Mouse (Mus musculus) CH12.LX (cell line): Measurements from ENCODE around the gene Cntrl. TPM values are rescaled to one million over a fixed set of nuclear protein-coding genes. Genes with fewer than 3 reads are reported as not detected.
A peak's percentile ranks its signal among the peaks of the same experiment; 100 is the strongest.

Experiments used
- DNase-seq: peaks from one replicate; pipeline ENCODE4 v3.0.0-alpha.2; 2013; ENCODE audit errors: extremely low read depth
- H3K27ac ChIP-seq: 2 replicates; pipeline ENCODE4 v1.5.1; 2012; ENCODE audit warnings: low read depth, mild to moderate bottlenecking, control low read depth, moderate library complexity; ENCODE audit not compliant: insufficient read depth
- H3K27me3 ChIP-seq: replicated peaks from 2 replicates; pipeline ENCODE3; 2012; ENCODE audit warnings: inconsistent platforms
- H3K36me3 ChIP-seq, 2 experiments: replicated peaks in 1 of 2; 2 replicates each; pipeline versions ENCODE3 to v1.6.1; 2012; ENCODE audit warnings: inconsistent platforms in 1 of 2, low read length in 1 of 2, mild to moderate bottlenecking in 1 of 2, mixed read lengths in 1 of 2, moderate library complexity in 1 of 2; ENCODE audit not compliant: control insufficient read depth in 1 of 2, insufficient read depth in 1 of 2
- H3K4me1 ChIP-seq, 2 experiments: 2 replicates each; pipeline ENCODE4 v1.6.1; 2012; ENCODE audit warnings: inconsistent platforms in 1 of 2, moderate library complexity in 1 of 2; ENCODE audit not compliant: insufficient read depth in 2 of 2, control insufficient read depth in 1 of 2
- H3K4me2 ChIP-seq: 2 replicates; pipeline ENCODE4 v1.6.1; 2012; ENCODE audit warnings: low read depth, mild to moderate bottlenecking, control low read depth; ENCODE audit not compliant: poor library complexity, insufficient read depth, severe bottlenecking
- H3K4me3 ChIP-seq, 3 experiments: fragments of 150-350 bp in 1 of 3; sonication (generic) in 1 of 3; replicated peaks in 1 of 3; 2 replicates each; pipeline versions ENCODE3 to v1.5.1; 2011 to 2012; ENCODE audit warnings: low read depth in 2 of 3, low read length in 2 of 3, mild to moderate bottlenecking in 2 of 3, moderate library complexity in 2 of 3, control low read depth in 1 of 3, improper control_type of control experiment in 1 of 3, inconsistent platforms in 1 of 3, mixed read lengths in 1 of 3; ENCODE audit not compliant: poor library complexity in 1 of 3
- H3K79me2 ChIP-seq: replicated peaks from 2 replicates; pipeline ENCODE4 v1.6.1; 2012; ENCODE audit warnings: mild to moderate bottlenecking, moderate library complexity; ENCODE audit not compliant: control insufficient read depth, poor library complexity, insufficient read depth, severe bottlenecking; ENCODE audit errors: extremely low read depth
- H3K9ac ChIP-seq: 2 replicates; pipeline ENCODE4 v1.6.1; 2012; ENCODE audit warnings: low read depth, mild to moderate bottlenecking, control low read depth, moderate library complexity; ENCODE audit not compliant: insufficient read depth
- H3K9me3 ChIP-seq: replicated peaks from 2 replicates; pipeline ENCODE3; 2012; ENCODE audit warnings: low read length, inconsistent platforms, mixed read lengths
- BHLHE40 ChIP-seq: IDR thresholded peaks from 2 replicates; pipeline ENCODE4 v1.6.1; 2011; ENCODE audit warnings: mild to moderate bottlenecking, low read depth, low read length, improper control_type of control experiment
- CHD1 ChIP-seq: IDR thresholded peaks from 2 replicates; pipeline ENCODE4 v1.6.1; 2012; ENCODE audit warnings: low read depth, low read length, improper control_type of control experiment, inconsistent platforms
- CHD2 ChIP-seq: IDR thresholded peaks from 2 replicates; pipeline ENCODE4 v1.6.1; 2011; ENCODE audit warnings: low read length, improper control_type of control experiment
- CTCF ChIP-seq, 2 experiments: IDR thresholded peaks in 1 of 2; conservative IDR thresholded peaks in 1 of 2; 2 replicates each; pipeline ENCODE4 v1.5.1; 2011 to 2012; ENCODE audit warnings: low read depth in 2 of 2, low read length in 2 of 2, improper control_type of control experiment in 1 of 2, inconsistent platforms in 1 of 2, mild to moderate bottlenecking in 1 of 2, moderate library complexity in 1 of 2
- E2F4 ChIP-seq: IDR thresholded peaks from 2 replicates; pipeline ENCODE4 v1.6.1; 2011; ENCODE audit warnings: low read depth, low read length, improper control_type of control experiment; ENCODE audit not compliant: insufficient replicate concordance
- ELF1 ChIP-seq: IDR thresholded peaks from 2 replicates; pipeline ENCODE4 v1.6.1; 2014; ENCODE audit warnings: low read depth, mild to moderate bottlenecking, inconsistent platforms, low read length, improper control_type of control experiment
- EP300 ChIP-seq: IDR thresholded peaks from 2 replicates; pipeline ENCODE4 v1.6.1; 2011; ENCODE audit warnings: low read length, improper control_type of control experiment
- ETS1 ChIP-seq: conservative IDR thresholded peaks from 2 replicates; pipeline ENCODE4 v1.6.1; 2012; ENCODE audit warnings: low read depth, mild to moderate bottlenecking, inconsistent platforms, low read length, improper control_type of control experiment, moderate library complexity
- GABPA ChIP-seq: IDR thresholded peaks from 2 replicates; pipeline ENCODE4 v1.6.1; 2012; ENCODE audit warnings: low read depth, low read length, improper control_type of control experiment, inconsistent platforms; ENCODE audit not compliant: insufficient replicate concordance
- HCFC1 ChIP-seq: IDR thresholded peaks from 2 replicates; pipeline ENCODE4 v1.6.1; 2012; ENCODE audit warnings: low read depth, mild to moderate bottlenecking, inconsistent platforms, low read length, improper control_type of control experiment
- IRF4 ChIP-seq: IDR thresholded peaks from 2 replicates; pipeline ENCODE4 v1.6.1; 2014; ENCODE audit warnings: low read depth, mild to moderate bottlenecking, inconsistent platforms, low read length, improper control_type of control experiment
- JUN ChIP-seq: IDR thresholded peaks from 2 replicates; pipeline ENCODE4 v1.6.1; 2011; ENCODE audit warnings: low read depth, mild to moderate bottlenecking, low read length, improper control_type of control experiment, moderate library complexity; ENCODE audit not compliant: insufficient read depth
- JUND ChIP-seq: conservative IDR thresholded peaks from 2 replicates; pipeline ENCODE4 v1.6.1; 2011; ENCODE audit warnings: low read depth, low read length, improper control_type of control experiment
- KAT2A ChIP-seq: IDR thresholded peaks from 2 replicates; pipeline ENCODE4 v1.6.1; 2012; ENCODE audit warnings: low read length, improper control_type of control experiment, inconsistent platforms; ENCODE audit not compliant: insufficient replicate concordance
- MAFK ChIP-seq: IDR thresholded peaks from 2 replicates; pipeline ENCODE4 v1.6.1; 2011; ENCODE audit warnings: low read length, improper control_type of control experiment; ENCODE audit not compliant: insufficient replicate concordance
- MAX ChIP-seq: IDR thresholded peaks from 2 replicates; pipeline ENCODE4 v1.6.1; 2011; ENCODE audit warnings: low read length, improper control_type of control experiment
- MAZ ChIP-seq: IDR thresholded peaks from 2 replicates; pipeline ENCODE4 v1.6.1; 2012; ENCODE audit warnings: low read depth, mild to moderate bottlenecking, inconsistent platforms, low read length, improper control_type of control experiment, moderate library complexity
- MEF2A ChIP-seq: IDR thresholded peaks from 2 replicates; pipeline ENCODE4 v1.6.1; 2014; ENCODE audit warnings: low read depth, mild to moderate bottlenecking, inconsistent platforms, low read length, improper control_type of control experiment, borderline replicate concordance
- MXI1 ChIP-seq: IDR thresholded peaks from 2 replicates; pipeline ENCODE4 v1.6.1; 2011; ENCODE audit warnings: mild to moderate bottlenecking, low read depth, low read length, improper control_type of control experiment
- MYC ChIP-seq: IDR thresholded peaks from 2 replicates; pipeline ENCODE4 v1.6.1; 2011; ENCODE audit warnings: low read depth, mild to moderate bottlenecking, improper control_type of control experiment, low read length
- NELFE ChIP-seq: IDR thresholded peaks from 2 replicates; pipeline ENCODE4 v1.6.1; 2011; ENCODE audit warnings: low read depth, low read length, improper control_type of control experiment
- NRF1 ChIP-seq: IDR thresholded peaks from 2 replicates; pipeline ENCODE4 v1.6.1; 2014; ENCODE audit warnings: low read depth, mild to moderate bottlenecking, inconsistent platforms, low read length, improper control_type of control experiment, moderate library complexity
- PAX5 ChIP-seq: IDR thresholded peaks from 2 replicates; pipeline ENCODE4 v1.6.1; 2012; ENCODE audit warnings: low read length, inconsistent platforms, mixed read lengths
- POLR2A ChIP-seq: IDR thresholded peaks from 2 replicates; pipeline ENCODE4 v1.6.1; 2011; ENCODE audit warnings: low read depth, mild to moderate bottlenecking, improper control_type of control experiment, low read length
- POLR2AphosphoS2 ChIP-seq: IDR thresholded peaks from 2 replicates; pipeline ENCODE4 v1.6.1; 2011; ENCODE audit warnings: low read depth, low read length, improper control_type of control experiment
- RAD21 ChIP-seq: IDR thresholded peaks from 2 replicates; pipeline ENCODE4 v1.6.1; 2011; ENCODE audit warnings: low read depth, mild to moderate bottlenecking, low read length, improper control_type of control experiment, moderate library complexity
- RCOR1 ChIP-seq: conservative IDR thresholded peaks from 2 replicates; pipeline ENCODE4 v1.6.1; 2012; ENCODE audit warnings: low read depth, mild to moderate bottlenecking, inconsistent platforms, low read length, improper control_type of control experiment
- SIN3A ChIP-seq: IDR thresholded peaks from 2 replicates; pipeline ENCODE4 v1.6.1; 2012; ENCODE audit warnings: low read length, improper control_type of control experiment, inconsistent platforms
- SMC3 ChIP-seq: IDR thresholded peaks from 2 replicates; pipeline ENCODE4 v1.6.1; 2011; ENCODE audit warnings: low read depth, low read length, improper control_type of control experiment
- TBP ChIP-seq: conservative IDR thresholded peaks from 2 replicates; pipeline ENCODE4 v1.6.1; 2011; ENCODE audit warnings: low read depth, low read length, improper control_type of control experiment
- TCF12 ChIP-seq: IDR thresholded peaks from 2 replicates; pipeline ENCODE4 v1.6.1; 2014; ENCODE audit warnings: low read depth, mild to moderate bottlenecking, inconsistent platforms, low read length, improper control_type of control experiment
- UBTF ChIP-seq: IDR thresholded peaks from 2 replicates; pipeline ENCODE4 v1.6.1; 2012; ENCODE audit warnings: low read depth, mild to moderate bottlenecking, inconsistent platforms, low read length, improper control_type of control experiment, moderate library complexity
- USF1 ChIP-seq: IDR thresholded peaks from 2 replicates; pipeline ENCODE4 v1.6.1; 2014; ENCODE audit warnings: low read depth, mild to moderate bottlenecking, inconsistent platforms, low read length, improper control_type of control experiment
- USF2 ChIP-seq: conservative IDR thresholded peaks from 2 replicates; pipeline ENCODE4 v1.6.1; 2011; ENCODE audit warnings: low read depth, low read length, improper control_type of control experiment
- ZC3H11A ChIP-seq: IDR thresholded peaks from 2 replicates; pipeline ENCODE4 v1.6.1; 2012; ENCODE audit warnings: low read depth, mild to moderate bottlenecking, inconsistent platforms, low read length, improper control_type of control experiment
- ZKSCAN1 ChIP-seq: IDR thresholded peaks from 2 replicates; pipeline ENCODE4 v1.6.1; 2012; ENCODE audit warnings: low read depth, inconsistent platforms, low read length, improper control_type of control experiment, borderline replicate concordance
- ZMIZ1 ChIP-seq: IDR thresholded peaks from 2 replicates; pipeline ENCODE4 v1.6.1; 2012; ENCODE audit warnings: low read depth, mild to moderate bottlenecking, inconsistent platforms, low read length, improper control_type of control experiment
- ZNF384 ChIP-seq: IDR thresholded peaks from 2 replicates; pipeline ENCODE4 v1.6.1; 2012; ENCODE audit warnings: low read depth, low read length, improper control_type of control experiment, inconsistent platforms
- dilution Hi-C: fragments of 300-500 bp; cut with MboI; formaldehyde crosslinking; loops from 2 replicates; pipeline ENCODE4 v1.14.3; 2020; ENCODE audit warnings: low sequenced_read_pairs; ENCODE audit not compliant: extremely low pct_unique_long_range_greater_than_20kb, extremely low pct_ligation_motif_present
- in situ Hi-C: fragments of 300-500 bp; cut with MboI; formaldehyde crosslinking; loops from 3 replicates; pipeline ENCODE4 v1.14.3; 2019; ENCODE audit warnings: low sequenced_read_pairs, low pct_ligation_motif_present, low pct_unique_long_range_greater_than_20kb, mixed read lengths
- polyA plus RNA-seq: library from polyadenylated mRNA; unstranded; fragments of >175 nt; gene quantifications from 2 replicates; pipeline ENCODE4 v1.2.1, GENCODE M21; 2012; ENCODE audit warnings: low read depth; ENCODE audit not compliant: insufficient read length
- total RNA-seq, 2 experiments: library from RNA; depleted of rRNA; stranded (reverse); fragments of 300-350 nt in 1 of 2; fragments of >200 nt in 1 of 2; gene quantifications; 2 replicates each; pipeline ENCODE4 v1.2.3; 2012 to 2014

Gene Cntrl
- total and polyA plus RNA-seq, 3 experiments: 55.6 to 69.7 (median 64.5) TPM

- no peaks in the 10 kb centered on the region for H3K9me3 ChIP-seq
- H3K27me3 ChIP-seq: no peaks in the 10 kb centered on the region
- DNase-seq: peak; percentile 85
- no peak overlapping the region for H3K27ac ChIP-seq
- H3K79me2 ChIP-seq: peaks cover 31% of the 10 kb centered on the region
- TF ChIP-seq IRF4 (peak; percentile 46; the same call in 1 of the 2 replicates), ELF1 (0 out of 2 replicates have a peak, but pooled peaks have one; percentile 22), GABPA (no peak), MXI1 (no peak; the same call in 1 of the 2 replicates), MYC (peak; percentile 75), POLR2A (no peak), ETS1 (no peak), ZC3H11A (peak; percentile 78), KAT2A (no peak), USF2 (no peak), UBTF (no peak), MEF2A (no peak), HCFC1 (no peak), ZKSCAN1 (no peak), NRF1 (no peak), PAX5 (no peak), SMC3 (peak; percentile 91), POLR2AphosphoS2 (no peak), ZNF384 (no peak), MAFK (0 out of 2 replicates have a peak, but pooled peaks have one; percentile 30), CHD1 (no peak), NELFE (no peak), RAD21 (peak; percentile 87), CTCF (conservative IDR thresholded peaks at IDR 0.05 in 1 of 2, IDR thresholded peaks at IDR 0.05 in 1 of 2; ENCODE audit: low read depth in 2 of 2, low read length in 2 of 2) (peak; percentile 63 to 94), SIN3A (no peak; the same call in 1 of the 2 replicates), CHD2 (no peak), BHLHE40 (no peak), ZMIZ1 (no peak), JUND (0 out of 2 replicates have a peak, but pooled peaks have one; percentile 21), USF1 (no peak), MAZ (no peak), RCOR1 (0 out of 2 replicates have a peak, but pooled peaks have one; percentile 20), TCF12 (no peak), E2F4 (0 out of 2 replicates have a peak, but pooled peaks have one; percentile 46), TBP (no peak), JUN (no peak), MAX (peak; percentile 60; the same call in 1 of the 2 replicates), EP300 (0 out of 2 replicates have a peak, but pooled peaks have one; percentile 17)
- peak overlapping the region in 2 of 3 experiments; percentile 51 to 66 for H3K4me3 ChIP-seq
- peaks cover 0 to 11% of the 10 kb centered on the region in 2 experiments for H3K36me3 ChIP-seq
- H3K4me2 ChIP-seq: peak overlapping the region; percentile 48
- H3K4me1 ChIP-seq: peaks cover 3 to 32% of the 10 kb centered on the region in 2 experiments
- H3K9ac ChIP-seq: peak overlapping the region; percentile 36; the same call in 1 of the 2 replicates
- in situ Hi-C loops (loop anchor here (5.0 to 25.0 kb wide), 3 partner anchors 56 to 321 kb away; partner anchors contain the start of genes Rabepk and Traf1), dilution Hi-C loops (no loop called here)
Observed at GRCm38 (mm10) chr2:35107984-35108635, 1.2 kb upstream of the Cntrl start.
